Mouse (Mus musculus): ENCODE data around the gene Coq8a.

DNA sequence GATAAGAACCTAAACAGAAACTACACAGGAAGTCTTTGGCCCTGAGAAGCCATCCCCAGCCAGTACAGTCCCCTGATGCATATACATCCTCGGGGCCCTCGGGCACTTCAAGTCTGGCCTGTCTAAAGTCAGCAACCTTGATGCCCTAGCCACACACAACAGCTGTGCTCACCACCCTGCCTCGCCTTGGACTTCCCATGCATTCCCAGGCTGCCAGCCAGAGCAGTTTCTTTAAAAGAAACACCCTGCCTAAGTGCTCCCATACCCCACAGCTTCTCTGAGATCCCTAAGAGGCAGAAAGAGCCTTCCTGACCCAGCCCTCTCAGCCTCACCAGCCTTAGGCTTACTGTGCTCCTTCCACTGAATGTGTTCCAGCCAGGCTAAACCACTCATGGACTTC lies 13.0 kb downstream of the Coq8a start:
- no peak for TF ChIP-seq MAX (IDR thresholded peaks at IDR 0.05; ENCODE audit: low read length)
- no peak for TF ChIP-seq POLR2A (IDR thresholded peaks at IDR 0.05; ENCODE audit: control insufficient read depth in 1 of 2, insufficient read depth in 1 of 2, low read depth in 1 of 2, low read length in 2 of 2, poor library complexity in 1 of 2)
- TF ChIP-seq MEF2A (IDR thresholded peaks at IDR 0.05; ENCODE audit: extremely low read depth, insufficient replicate concordance, low read depth, low read length, poor library complexity, severe bottlenecking): no peak
- no peak for TF ChIP-seq MAFK (IDR thresholded peaks at IDR 0.05; ENCODE audit: borderline replicate concordance, low read depth, low read length)
- no peak for TF ChIP-seq BHLHE40 (IDR thresholded peaks at IDR 0.05; ENCODE audit: borderline replicate concordance, low read depth, low read length)
